Mouse (Mus musculus): ENCODE results near the gene Rps19.
"Not testable (repeated sequence)": the region's sequence is repeated elsewhere in the genome, so short reads cannot be mapped to it uniquely, and the experiment has no call there.

Rps19 gene

GRCm38 (mm10) chr7:24869532-24870165, 14.5 kb upstream of the Rps19 start, which contains the start of the genes Lypd4 and Dmrtc2:
Gene Lypd4, minus strand, starts transcription at chr7:24869941.
Gene Dmrtc2, plus strand, starts transcription at chr7:24870057.
- no peak for DNase-seq (ENCODE audit: low spot score)

GRCm38 (mm10) chr7:24877588-24877987, 6.6 kb upstream of the Rps19 start:
- DNase-seq (ENCODE audit: low spot score) = no peak

- no peak for DNase-seq (ENCODE audit: low spot score)
Observed at GRCm38 (mm10) chr7:24879620-24880019, 4.6 kb upstream of the Rps19 start.

DNA sequence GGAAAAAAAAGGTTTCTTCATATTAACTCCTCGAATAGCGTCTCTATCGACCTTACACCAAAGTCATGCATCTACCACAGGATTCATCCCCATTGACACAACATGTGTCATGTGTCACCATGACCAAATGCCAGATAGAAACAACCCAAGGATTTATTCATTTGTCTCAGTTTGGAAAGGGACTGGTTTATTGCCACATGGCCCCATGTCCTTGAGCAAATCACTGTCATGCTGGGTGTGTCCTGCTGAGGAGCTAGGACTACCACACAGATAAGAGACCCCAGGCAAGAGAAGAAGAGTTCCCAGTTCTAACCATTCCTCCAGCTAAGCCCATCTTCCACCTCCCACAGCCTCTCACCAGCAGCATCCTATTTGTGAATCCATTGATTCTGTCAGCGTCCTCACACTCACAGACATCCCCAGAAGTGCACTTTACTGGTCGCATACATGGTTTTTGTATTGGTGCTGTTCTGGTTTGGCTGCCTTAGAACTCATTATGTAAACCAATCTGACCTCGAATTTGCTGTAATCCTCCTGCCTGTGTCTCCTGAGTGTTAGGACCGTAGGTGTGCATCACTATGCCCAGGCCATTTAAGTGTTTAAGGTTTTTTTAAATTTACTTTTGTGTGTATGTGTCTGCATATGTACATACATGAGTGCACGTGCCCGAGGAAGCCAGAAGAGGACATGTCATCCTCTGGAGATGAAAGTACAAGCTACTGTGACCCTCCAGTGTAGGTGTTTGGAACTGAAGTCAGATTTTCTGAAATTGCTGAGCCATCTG, 1.6 kb upstream of the Rps19 start:
- DNase-seq (ENCODE audit: low spot score) = no peak

GRCm38 (mm10) chr7:24884693-24885291, 621 bp downstream of the Rps19 start:
- no peak for DNase-seq (ENCODE audit: low spot score)

- no peak for DNase-seq (ENCODE audit: low spot score)
Observed at GRCm38 (mm10) chr7:24885468-24886307, 1.5 kb downstream of the Rps19 start.

DNA sequence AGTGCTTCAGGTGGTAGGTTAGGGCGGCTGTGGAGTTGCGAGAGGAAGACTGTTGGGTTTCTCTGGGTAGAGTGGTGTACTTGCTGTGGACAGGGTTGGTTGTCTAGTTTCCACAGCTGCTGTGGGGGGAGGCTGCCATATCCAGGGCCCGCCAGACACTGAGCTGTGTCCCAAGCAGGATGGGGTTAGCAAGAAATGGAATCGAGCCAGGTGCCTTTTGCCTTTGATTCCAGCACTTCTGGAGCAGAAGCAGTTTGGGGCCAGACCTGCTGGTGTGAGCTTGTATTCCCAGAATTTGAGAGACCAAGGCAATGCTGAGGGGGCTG, 2.1 kb downstream of the Rps19 start:
- DNase-seq (ENCODE audit: low spot score) = no peak

GRCm38 (mm10) chr7:24887096-24887495, 2.9 kb downstream of the Rps19 start:
- no peak for DNase-seq (ENCODE audit: low spot score)

DNA sequence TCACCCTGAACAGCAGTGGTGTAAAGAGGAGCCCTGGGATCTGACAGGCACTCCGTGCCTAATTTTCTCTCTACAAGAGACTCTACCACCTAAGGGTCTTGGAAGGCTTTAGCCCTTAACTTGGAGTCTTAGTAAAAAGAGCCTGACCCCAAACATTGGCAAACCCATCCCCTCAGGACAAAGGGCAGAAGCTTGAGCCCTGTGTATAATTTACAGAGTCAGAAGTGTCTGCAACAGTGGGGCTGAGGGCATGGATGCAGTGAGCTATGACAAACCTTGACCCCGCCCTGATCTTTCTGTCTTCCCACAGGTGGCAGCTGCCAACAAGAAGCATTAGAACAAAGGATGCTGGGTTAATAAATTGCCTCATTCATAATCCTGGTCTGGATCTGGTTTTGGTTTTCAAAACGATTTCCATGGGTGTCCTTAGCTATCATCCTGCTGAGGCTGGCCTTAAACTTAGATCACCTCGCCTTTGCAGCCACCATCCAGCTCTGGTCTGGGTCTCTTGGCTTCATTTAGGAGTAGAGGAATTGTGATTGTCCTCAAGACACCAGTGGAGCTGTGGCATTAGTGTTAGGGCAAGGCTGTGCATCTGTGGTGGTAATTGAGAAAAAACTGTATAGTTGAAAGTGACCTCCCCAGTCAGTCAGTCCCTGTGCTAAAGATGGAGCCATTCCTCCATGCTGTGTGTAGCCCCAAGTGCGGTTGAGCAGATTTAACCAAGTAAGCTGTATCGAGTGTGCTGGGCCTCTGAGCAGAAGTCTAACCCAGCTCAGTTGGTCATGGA, 5.5 kb downstream of the Rps19 start:
- no peak for DNase-seq (ENCODE audit: low spot score)

- DNase-seq (ENCODE audit: low spot score) = peak; percentile 89
Observed at GRCm38 (mm10) chr7:24890281-24891216, 6.4 kb downstream of the Rps19 start.

DNA sequence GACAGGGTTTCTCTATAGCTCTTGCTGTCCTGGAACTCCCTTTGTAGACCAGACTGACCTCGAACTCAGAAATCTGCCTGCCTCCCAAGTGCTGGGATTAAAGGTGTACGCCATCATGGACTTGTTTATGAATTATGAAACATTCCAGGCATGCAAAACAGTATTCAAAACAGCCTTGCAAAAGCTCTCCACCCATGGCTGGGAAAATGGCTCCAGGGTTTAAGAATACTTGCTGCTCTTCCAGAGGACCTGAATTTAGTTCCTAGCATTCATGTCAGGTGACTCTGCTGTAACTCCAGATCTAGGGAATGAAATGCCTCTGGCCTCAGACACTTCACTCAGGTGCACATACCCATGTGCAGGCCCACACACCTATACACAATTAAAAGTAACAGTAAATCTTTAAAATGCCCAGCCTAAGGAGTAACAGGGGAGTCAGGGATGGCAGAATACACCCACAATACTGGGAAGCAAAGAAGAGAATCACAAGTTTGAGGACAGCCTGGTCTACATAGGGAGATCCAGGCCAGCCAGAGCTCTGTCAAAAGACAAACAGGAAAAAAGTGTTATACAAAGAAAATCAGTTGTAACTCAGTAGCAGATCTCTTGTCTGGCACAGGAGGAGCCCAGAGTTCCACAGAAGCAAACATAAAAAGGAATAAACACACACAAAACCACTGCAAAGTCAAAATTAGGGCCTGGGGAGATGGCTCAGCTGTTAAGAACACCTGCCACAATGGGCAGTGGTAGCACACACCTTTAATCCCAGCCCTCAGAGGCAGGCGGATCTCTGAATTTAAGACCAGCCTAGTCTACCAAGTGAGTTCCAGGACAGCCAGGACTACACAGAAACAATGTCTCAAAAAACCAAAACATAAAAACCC, 7.3 kb downstream of the Rps19 start:
- DNase-seq (ENCODE audit: low spot score) = no peak

DNA sequence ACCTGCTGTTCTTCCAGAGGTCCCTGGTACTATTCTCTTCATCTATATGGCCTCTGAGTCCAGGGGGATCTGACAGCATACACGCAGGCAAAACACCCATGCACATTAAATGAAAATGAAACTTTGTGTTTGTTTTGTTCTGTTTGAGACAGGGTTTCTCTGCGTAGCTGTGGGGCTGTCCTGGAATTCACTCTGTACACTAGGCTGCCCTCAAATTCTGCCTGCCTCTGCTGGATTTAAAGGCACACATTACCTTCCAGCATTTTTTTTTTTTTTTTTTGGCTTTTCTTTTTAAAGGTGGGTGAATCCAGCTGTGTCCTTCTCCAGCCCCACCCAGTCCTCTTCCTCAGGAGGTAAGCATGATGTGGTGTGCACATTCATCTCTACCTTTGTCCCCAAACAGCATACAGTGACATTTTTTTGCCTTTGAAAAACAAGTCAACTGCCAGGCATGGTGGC, 8.0 kb downstream of the Rps19 start:
- peak; percentile 18 for DNase-seq (ENCODE audit: low spot score)

GRCm38 (mm10) chr7:24895749-24896148, 11.6 kb downstream of the Rps19 start:
- not testable (repeated sequence) for DNase-seq (ENCODE audit: low spot score)

GRCm38 (mm10) chr7:24896269-24896668, 12.1 kb downstream of the Rps19 start:
- DNase-seq (ENCODE audit: low spot score) = no peak

GRCm38 (mm10) chr7:24897224-24897623, 13.1 kb downstream of the Rps19 start, which contains the start of gene Cd79a:
Gene Cd79a, plus strand, starts transcription at chr7:24897381.
- DNase-seq (ENCODE audit: low spot score) = peak; percentile 46

DNA sequence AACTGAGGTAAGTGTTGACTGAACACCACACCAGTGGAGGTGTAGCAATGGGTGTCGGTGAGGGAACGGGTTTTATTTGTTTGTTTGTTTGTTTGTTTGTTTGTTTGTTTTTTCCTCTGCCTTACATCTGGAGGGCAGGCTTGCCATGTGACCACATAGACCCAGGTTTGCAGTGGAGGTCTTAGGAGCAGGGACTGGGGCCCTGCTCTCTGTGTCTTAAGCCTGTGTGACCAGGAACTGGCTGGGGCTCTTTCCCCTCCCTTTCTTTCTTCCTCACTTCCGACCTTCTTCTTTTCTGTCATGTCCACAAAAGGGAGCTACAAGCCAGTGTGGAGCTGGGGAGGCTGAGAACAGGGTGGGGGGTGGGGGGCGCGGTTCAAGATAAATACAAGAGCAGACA, 13.8 kb downstream of the Rps19 start:
- no peak for DNase-seq (ENCODE audit: low spot score)

DNA sequence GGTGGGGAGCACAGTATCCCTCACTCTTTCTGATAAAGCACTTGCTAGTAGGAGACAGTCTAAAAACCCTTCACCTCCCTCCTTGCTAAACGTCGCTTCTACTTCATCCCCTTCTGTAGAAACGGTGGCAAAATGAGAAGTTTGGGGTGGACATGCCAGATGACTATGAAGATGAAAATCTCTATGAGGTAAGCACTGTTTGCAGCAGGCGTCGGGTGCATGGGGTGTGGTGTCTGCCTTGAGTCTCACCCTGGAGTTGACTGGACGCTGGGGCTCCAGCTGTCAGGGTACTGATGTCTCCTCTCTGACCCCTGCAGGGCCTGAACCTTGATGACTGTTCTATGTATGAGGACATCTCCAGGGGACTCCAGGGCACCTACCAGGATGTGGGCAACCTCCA, 16.9 kb downstream of the Rps19 start:
- no peak for DNase-seq (ENCODE audit: low spot score)

DNA sequence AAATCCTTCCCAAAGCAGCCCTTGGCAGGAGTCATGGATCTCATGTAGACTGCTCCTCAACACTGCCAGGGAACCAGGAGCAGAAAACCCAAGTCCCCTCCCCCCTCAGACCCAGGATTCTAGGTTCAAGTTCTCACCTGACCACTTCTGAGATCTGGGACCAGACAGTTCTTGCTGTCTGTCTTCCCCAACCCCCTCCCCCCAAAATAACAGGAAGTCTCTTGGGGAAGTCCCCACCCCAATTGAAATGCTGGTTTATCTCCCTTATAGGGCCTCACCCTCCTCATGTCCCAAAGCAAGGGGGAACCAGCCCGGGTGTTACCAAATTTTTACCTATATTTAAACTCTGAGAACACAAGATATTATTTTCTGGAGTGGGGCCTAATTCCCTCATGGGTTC, 17.7 kb downstream of the Rps19 start:
- peak; percentile 40 for DNase-seq (ENCODE audit: low spot score)

DNA sequence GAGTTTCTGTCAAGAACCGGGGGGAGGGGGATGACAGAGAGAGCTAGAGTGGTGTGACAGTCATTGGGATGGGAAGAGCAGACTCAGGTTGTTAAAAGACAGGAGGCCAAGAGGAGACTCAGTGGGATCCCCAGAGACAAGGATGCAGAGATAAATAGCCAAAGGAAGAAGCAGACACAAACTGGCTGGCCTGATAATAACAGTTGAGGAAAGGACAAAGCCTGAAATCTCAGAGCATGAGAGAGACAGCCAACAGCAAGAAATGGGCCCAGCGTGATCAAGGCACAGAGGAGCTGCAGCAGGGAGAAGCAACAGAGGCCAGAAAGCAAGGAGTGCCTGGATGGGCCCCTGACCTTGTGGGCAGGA, 18.1 kb downstream of the Rps19 start:
- DNase-seq (ENCODE audit: low spot score) = no peak
